Mouse (Mus musculus) limb, embryonic 12.5 days (tissue): ENCODE measurements at regions not wholly inside any gene's neighbourhood (a gene's known extent, or its start where the extent isn't known, plus 50 kb on each side); places are given as distances from the start of the nearest gene placed in this dataset.

ENCODE experiments used
- ATAC-seq: fragments of 200-750 bp; cut with Nextera tagmentation; 2 replicates; pipeline ENCODE4 v1.8.0; 2017; ENCODE audit warnings: low read depth, moderate TSS enrichment; ENCODE audit not compliant: insufficient number of reproducible peaks, insufficient read depth, low FRiP score, low TSS enrichment
- H3K27ac ChIP-seq: fragments of 300-500 bp; sonication (generic); 2 replicates; pipeline ENCODE4 v1.5.1; 2016; ENCODE audit warnings: mild to moderate bottlenecking, moderate library complexity
- H3K27me3 ChIP-seq: fragments of 300-500 bp; sonication (generic); 2 replicates; pipeline ENCODE4 v1.6.1; 2016; ENCODE audit warnings: mild to moderate bottlenecking, moderate library complexity
- H3K36me3 ChIP-seq: fragments of 300-500 bp; sonication (generic); 2 replicates; pipeline ENCODE4 v1.6.1; 2016; ENCODE audit warnings: mild to moderate bottlenecking, moderate library complexity
- H3K4me1 ChIP-seq: fragments of 300-500 bp; sonication (generic); replicated peaks from 2 replicates; pipeline ENCODE4 v1.6.1; 2016
- H3K4me2 ChIP-seq: fragments of 300-500 bp; sonication (generic); 2 replicates; pipeline ENCODE4 v1.6.1; 2016; ENCODE audit warnings: mild to moderate bottlenecking, moderate library complexity
- H3K4me3 ChIP-seq: fragments of 300-500 bp; sonication (generic); replicated peaks from 2 replicates; pipeline ENCODE4 v1.5.1; 2016; ENCODE audit warnings: mild to moderate bottlenecking
- H3K9ac ChIP-seq: fragments of 300-500 bp; sonication (generic); replicated peaks from 2 replicates; pipeline ENCODE4 v1.6.1; 2016; ENCODE audit warnings: mild to moderate bottlenecking, moderate library complexity
- H3K9me3 ChIP-seq: fragments of 300-500 bp; sonication (generic); 2 replicates; pipeline ENCODE4 v1.6.1; 2016; ENCODE audit warnings: mild to moderate bottlenecking, moderate library complexity
- WGBS: fragments of 180-500 bp; shearing (Covaris S2); methylation state at CpG from one replicate; pipeline ENCODE4 v1.1.7; 2016; 5-methylcytosine and 5-hydroxymethylcytosine counted together

DNA sequence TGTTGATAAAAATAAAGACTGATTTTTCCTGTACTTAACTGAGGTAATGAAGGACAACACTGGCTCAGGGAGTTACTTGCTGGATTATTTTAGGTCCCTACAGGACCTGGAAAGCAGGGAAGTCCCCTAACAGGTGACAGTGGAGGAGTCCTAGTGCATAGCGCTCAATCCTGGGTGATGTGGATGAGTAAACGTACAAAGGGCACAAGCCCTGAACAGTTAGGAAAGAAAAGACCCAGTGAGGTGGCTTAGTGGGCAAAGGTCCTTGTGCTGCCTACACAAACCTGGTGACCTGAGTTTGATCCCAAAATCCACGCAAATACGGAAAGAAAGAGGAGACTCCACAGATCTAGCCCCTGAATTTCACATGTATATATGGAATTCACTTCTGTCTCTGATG lies 99.1 kb downstream of the Hes1 start:
- Histone ChIP-seq H3K4me1 (peaks cover 11% of the 10 kb centered on the region), H3K4me3 (no peak overlapping the region), H3K9ac (no peak overlapping the region), H3K4me2 (no peak overlapping the region), H3K27ac (no peak overlapping the region), H3K36me3 (no peaks in the 10 kb centered on the region), H3K9me3 (peaks cover 7% of the 10 kb centered on the region; the same call in 1 of the 2 replicates), H3K27me3 (no peaks in the 10 kb centered on the region)
- 92% methylated on average over 4 of the region's 4 CpGs for WGBS
- ATAC-seq, result no peak

- ATAC-seq, result no peak
- Histone ChIP-seq H3K4me2 (no peak overlapping the region), H3K9me3 (0 out of 2 replicates have a peak, but pooled peaks cover 2% of the 10 kb centered on the region), H3K4me3 (no peak overlapping the region), H3K36me3 (no peaks in the 10 kb centered on the region), H3K27ac (no peak overlapping the region), H3K9ac (no peak overlapping the region), H3K27me3 (no peaks in the 10 kb centered on the region), H3K4me1 (peaks cover 8% of the 10 kb centered on the region)
- WGBS, result 72% methylated on average over 3 of the region's 3 CpGs
Observed at GRCm38 (mm10) chr16:30165667-30166180, 101.5 kb downstream of the Hes1 start.

GRCm38 (mm10) chr16:30171381-30172079 lies 95.8 kb downstream of the Cpn2 start:
- H3K36me3 ChIP-seq, result no peaks in the 10 kb centered on the region
- H3K4me3 ChIP-seq, result no peak overlapping the region
- H3K9me3 ChIP-seq, result no peaks in the 10 kb centered on the region
- no peak overlapping the region for H3K9ac ChIP-seq
- H3K4me1 ChIP-seq, result peaks cover 44% of the 10 kb centered on the region
- ATAC-seq, result peak; percentile 54
- peak overlapping the region; percentile 37 for H3K4me2 ChIP-seq
- H3K27me3 ChIP-seq, result no peaks in the 10 kb centered on the region
- H3K27ac ChIP-seq, result peak overlapping the region; percentile 79
- WGBS, result 29% methylated on average over 24 of the region's 24 CpGs

- Histone ChIP-seq H3K36me3 (no peaks in the 10 kb centered on the region), H3K4me2 (peak overlapping the region; percentile 37), H3K27ac (peak overlapping the region; percentile 79), H3K4me1 (peaks cover 44% of the 10 kb centered on the region), H3K9me3 (no peaks in the 10 kb centered on the region), H3K4me3 (no peak overlapping the region), H3K9ac (no peak overlapping the region), H3K27me3 (no peaks in the 10 kb centered on the region)
- 27% methylated on average over 13 of the region's 13 CpGs for WGBS
- 0 out of 2 replicates have a peak, but pooled peaks have one; percentile 48 for ATAC-seq
Observed at GRCm38 (mm10) chr16:30172136-30172731, 95.1 kb downstream of the Cpn2 start.

DNA sequence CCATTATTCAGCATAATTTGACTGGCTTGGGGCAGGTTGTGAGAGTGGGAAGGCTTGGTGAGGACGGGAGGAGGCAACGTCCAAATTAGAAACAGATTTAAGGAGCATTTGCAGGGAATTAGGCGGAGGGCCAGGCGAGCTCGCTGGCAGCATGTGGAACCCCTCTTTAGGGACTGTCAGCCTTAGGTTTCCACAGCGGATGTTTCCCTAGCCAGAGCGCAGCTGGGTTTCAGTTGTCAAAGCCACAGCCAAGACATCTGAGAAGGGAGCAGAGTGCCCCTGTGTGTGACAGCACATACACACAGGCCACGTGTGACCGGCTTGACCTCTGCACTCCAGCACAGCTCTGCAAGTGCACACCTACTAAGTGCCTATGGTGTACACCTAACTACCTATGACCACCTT lies 94.5 kb downstream of the Cpn2 start:
- H3K9ac ChIP-seq, result no peak overlapping the region
- no peaks in the 10 kb centered on the region for H3K36me3 ChIP-seq
- peak; percentile 67 for ATAC-seq
- H3K27ac ChIP-seq, result peak overlapping the region; percentile 79; the same call in 1 of the 2 replicates
- H3K4me2 ChIP-seq, result peak overlapping the region; percentile 37
- 8% methylated on average over 9 of the region's 9 CpGs for whole genome bisulfite sequencing
- no peak overlapping the region for H3K4me3 ChIP-seq
- H3K4me1 ChIP-seq, result peaks cover 46% of the 10 kb centered on the region
- H3K27me3 ChIP-seq, result no peaks in the 10 kb centered on the region
- H3K9me3 ChIP-seq, result no peaks in the 10 kb centered on the region

DNA sequence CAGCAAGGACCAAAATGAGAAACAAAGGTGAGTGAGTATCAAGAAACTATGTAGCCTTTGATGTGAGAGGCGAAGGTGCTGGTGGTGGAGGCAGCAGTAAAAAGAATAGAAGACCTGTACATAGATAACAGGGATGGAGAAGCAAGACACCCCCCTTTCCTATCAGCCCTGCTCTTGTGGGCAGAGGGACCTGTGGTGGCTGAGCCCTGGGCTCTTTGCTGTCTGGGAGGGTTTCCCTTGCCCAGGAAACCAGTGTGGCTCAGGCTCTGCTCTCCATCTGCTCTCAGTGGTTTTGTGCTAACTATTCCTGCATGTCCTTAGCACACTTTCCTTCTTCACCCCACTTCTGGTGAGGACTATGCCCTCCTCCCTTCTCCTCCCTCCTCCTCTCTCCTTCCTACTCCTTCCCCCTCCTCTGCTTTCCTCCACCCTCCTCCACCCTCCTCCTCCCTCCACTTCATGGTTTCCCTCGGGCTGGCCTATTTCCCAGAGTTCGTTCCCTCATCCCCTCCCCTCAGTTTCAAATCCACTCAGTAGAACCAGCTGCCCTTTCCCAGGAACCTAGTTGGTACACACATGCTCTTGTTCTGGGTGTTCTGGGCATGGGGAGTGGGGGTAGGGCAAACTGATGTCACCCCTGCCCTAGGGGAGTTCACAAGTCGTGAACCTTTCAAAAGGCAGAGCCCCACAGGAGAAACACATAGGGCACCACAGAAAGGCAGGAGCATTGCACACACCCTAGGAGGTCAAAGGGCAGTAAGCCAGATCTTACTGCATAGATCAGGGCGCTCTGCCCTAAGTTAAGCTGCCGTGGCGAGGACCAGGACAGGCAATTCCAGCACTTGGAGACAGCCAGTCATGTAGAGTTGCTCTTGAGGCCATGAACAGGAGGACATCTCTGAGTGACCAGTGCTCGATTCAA lies 93.1 kb downstream of the Cpn2 start:
- no peak for ATAC-seq
- WGBS, result 37% methylated on average over 8 of the region's 8 CpGs

DNA sequence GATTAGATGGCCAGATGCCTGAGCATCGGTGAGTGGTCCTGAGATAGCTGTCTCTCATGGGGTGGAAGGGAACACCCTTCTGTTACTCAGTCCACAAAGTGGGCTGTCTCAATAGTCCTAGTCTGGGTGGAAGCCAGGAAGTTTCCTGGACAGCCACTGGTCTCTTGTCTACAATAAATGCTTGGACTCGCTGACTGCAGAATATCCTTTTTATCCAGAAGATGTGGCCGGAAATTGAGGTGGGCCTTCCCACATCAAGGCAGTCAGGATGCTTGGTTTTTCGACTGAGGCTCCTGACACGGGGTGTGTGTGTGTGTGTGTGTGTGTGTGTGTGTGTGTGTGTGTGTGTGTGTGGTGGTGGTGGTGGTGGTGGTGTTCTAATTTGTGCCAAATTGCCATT lies 91.0 kb downstream of the Cpn2 start:
- Histone ChIP-seq H3K9ac (no peak overlapping the region), H3K4me3 (no peak overlapping the region), H3K4me2 (no peak overlapping the region), H3K27ac (0 out of 2 replicates have a peak overlapping the region, but pooled peaks have one; percentile 17), H3K27me3 (peaks cover 3% of the 10 kb centered on the region; the same call in 1 of the 2 replicates), H3K4me1 (peaks cover 50% of the 10 kb centered on the region), H3K36me3 (no peaks in the 10 kb centered on the region), H3K9me3 (no peaks in the 10 kb centered on the region)
- ATAC-seq, result no peak
- 86% methylated on average over 5 of the region's 5 CpGs for WGBS

More for the DNA sequence above, 93.1 kb downstream of the Cpn2 start:
- peaks cover 57% of the 10 kb centered on the region for H3K4me1 ChIP-seq
- H3K36me3 ChIP-seq, result no peaks in the 10 kb centered on the region
- H3K27me3 ChIP-seq, result no peaks in the 10 kb centered on the region; the same call in 1 of the 2 replicates
- no peak overlapping the region for H3K4me2 ChIP-seq
- no peak overlapping the region for H3K4me3 ChIP-seq
- 0 out of 2 replicates have a peak overlapping the region, but pooled peaks have one; percentile 79 for H3K27ac ChIP-seq
- H3K9ac ChIP-seq, result no peak overlapping the region
- no peaks in the 10 kb centered on the region for H3K9me3 ChIP-seq

DNA sequence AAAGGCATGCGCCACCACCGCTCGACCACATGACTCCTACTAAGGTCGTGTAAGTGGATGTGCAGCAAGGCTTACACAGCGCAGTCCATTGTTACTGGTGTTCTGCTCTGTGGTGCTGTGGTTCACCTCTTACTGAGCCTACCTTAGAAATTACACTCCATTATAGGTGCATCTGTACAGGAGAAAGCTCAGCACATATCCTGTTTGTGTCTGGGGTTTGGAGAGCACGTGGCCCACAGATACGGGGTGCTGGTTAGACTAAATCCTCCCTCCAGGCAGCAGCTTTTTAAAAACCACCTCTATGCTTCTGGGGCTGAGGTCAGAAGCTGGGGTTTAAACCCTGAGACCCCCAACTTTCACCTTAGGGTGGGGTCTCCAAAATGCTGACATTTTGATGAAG lies 89.5 kb downstream of the Cpn2 start:
- H3K4me1 ChIP-seq, result peaks cover 35% of the 10 kb centered on the region
- H3K4me2 ChIP-seq, result no peak overlapping the region
- H3K27ac ChIP-seq, result 0 out of 2 replicates have a peak overlapping the region, but pooled peaks have one; percentile 4
- H3K36me3 ChIP-seq, result no peaks in the 10 kb centered on the region
- no peak overlapping the region for H3K9ac ChIP-seq
- WGBS, result 81% methylated on average over 7 of the region's 7 CpGs
- peaks cover 3% of the 10 kb centered on the region; the same call in 1 of the 2 replicates for H3K27me3 ChIP-seq
- ATAC-seq, result no peak
- no peaks in the 10 kb centered on the region for H3K9me3 ChIP-seq
- H3K4me3 ChIP-seq, result no peak overlapping the region

DNA sequence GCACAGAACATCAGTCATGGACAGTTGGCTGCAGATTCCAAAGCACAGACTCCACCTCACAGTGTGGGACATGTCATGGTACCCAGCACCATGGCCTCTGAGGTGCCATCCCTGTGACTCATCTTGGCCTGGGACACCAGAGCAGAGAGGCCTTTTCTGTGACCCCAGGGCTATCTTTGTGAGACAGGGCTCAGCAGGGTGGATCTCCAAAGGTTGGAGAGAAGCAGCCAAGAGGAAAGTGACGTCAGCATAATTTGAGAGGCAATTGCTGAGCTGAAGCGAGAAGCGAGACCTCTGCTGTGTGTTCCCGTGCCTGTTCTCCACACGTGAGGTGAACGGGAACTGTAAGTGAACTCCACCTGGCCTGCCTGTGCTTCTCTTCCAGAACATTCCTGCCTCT lies 88.7 kb downstream of the Cpn2 start:
- WGBS, result 53% methylated on average over 6 of the region's 6 CpGs
- Histone ChIP-seq H3K27ac (no peak overlapping the region), H3K4me3 (no peak overlapping the region), H3K27me3 (peaks cover 3% of the 10 kb centered on the region; the same call in 1 of the 2 replicates), H3K9ac (no peak overlapping the region), H3K9me3 (no peaks in the 10 kb centered on the region), H3K36me3 (no peaks in the 10 kb centered on the region), H3K4me1 (peaks cover 27% of the 10 kb centered on the region), H3K4me2 (no peak overlapping the region)
- ATAC-seq, result no peak

DNA sequence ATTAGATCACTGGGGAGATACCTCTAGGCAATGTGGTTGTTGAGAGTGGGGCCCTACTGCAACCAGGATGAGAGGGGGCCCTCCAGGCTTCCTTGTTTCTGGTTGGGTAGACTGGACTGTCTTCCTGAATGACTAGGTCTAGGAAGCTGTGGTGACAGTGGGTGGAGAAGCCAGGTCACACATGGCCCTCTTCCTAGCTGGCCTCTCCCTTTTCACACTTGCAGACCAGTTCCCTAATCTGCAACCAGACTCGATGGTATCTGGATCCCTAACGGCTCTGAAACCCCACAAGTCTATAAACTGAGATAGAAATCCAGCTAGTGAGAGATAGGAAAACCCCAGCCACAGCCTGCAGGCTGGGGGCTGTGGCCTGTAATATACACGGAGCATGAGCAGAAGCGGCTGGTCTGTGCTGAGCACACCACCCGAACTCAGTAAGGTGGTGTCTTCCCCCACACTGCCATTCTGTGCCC lies 87.8 kb downstream of the Cpn2 start:
- Histone ChIP-seq H3K4me3 (no peak overlapping the region), H3K9me3 (no peaks in the 10 kb centered on the region), H3K27me3 (peaks cover 3% of the 10 kb centered on the region; the same call in 1 of the 2 replicates), H3K9ac (no peak overlapping the region), H3K4me2 (no peak overlapping the region), H3K36me3 (no peaks in the 10 kb centered on the region), H3K4me1 (peaks cover 24% of the 10 kb centered on the region), H3K27ac (no peak overlapping the region)
- WGBS, result 60% methylated on average over 5 of the region's 5 CpGs
- no peak for ATAC-seq
